Mouse (Mus musculus) lung, embryonic 15.5 days (tissue): ENCODE results near the gene Gm5728. TPM values are rescaled to one million over a fixed set of nuclear protein-coding genes. Genes with fewer than 3 reads are reported as not detected.
"Not testable (repeated sequence)": the region's sequence is repeated elsewhere in the genome, so short reads cannot be mapped to it uniquely, and the experiment has no call there.

Source experiments
- ATAC-seq: fragments of 200-750 bp; cut with Nextera tagmentation; 2 replicates; pipeline ENCODE4 v1.8.0; 2017; ENCODE audit warnings: moderate number of reproducible peaks, borderline replicate concordance; ENCODE audit not compliant: low FRiP score, low TSS enrichment; ENCODE audit errors: extremely low read depth
- H3K27ac ChIP-seq: fragments of 300-500 bp; sonication (generic); 2 replicates; pipeline ENCODE4 v1.5.1; 2015; ENCODE audit warnings: moderate library complexity, mild to moderate bottlenecking, inconsistent platforms
- H3K27me3 ChIP-seq: fragments of 300-500 bp; sonication (generic); 2 replicates; pipeline ENCODE4 v1.6.1; 2015; ENCODE audit warnings: inconsistent platforms
- H3K36me3 ChIP-seq: fragments of 300-500 bp; sonication (generic); 2 replicates; pipeline ENCODE4 v1.6.1; 2015; ENCODE audit warnings: inconsistent platforms
- H3K4me1 ChIP-seq: fragments of 300-500 bp; sonication (generic); 2 replicates; pipeline ENCODE4 v1.6.1; 2015; ENCODE audit warnings: inconsistent platforms
- H3K4me2 ChIP-seq: fragments of 300-500 bp; sonication (generic); 2 replicates; pipeline ENCODE4 v1.6.1; 2015; ENCODE audit warnings: inconsistent platforms, mild to moderate bottlenecking, moderate library complexity
- H3K4me3 ChIP-seq: fragments of 300-500 bp; sonication (generic); 2 replicates; pipeline ENCODE4 v1.5.1; 2015; ENCODE audit warnings: mild to moderate bottlenecking, inconsistent platforms
- H3K9ac ChIP-seq: fragments of 300-500 bp; sonication (generic); 2 replicates; pipeline ENCODE4 v1.6.1; 2015; ENCODE audit warnings: inconsistent platforms
- H3K9me3 ChIP-seq: fragments of 300-500 bp; sonication (generic); 2 replicates; pipeline ENCODE4 v1.6.1; 2016; ENCODE audit warnings: inconsistent platforms
- WGBS: fragments of 180-500 bp; shearing (Covaris S2); methylation state at CpG from one replicate; pipeline ENCODE4 v1.1.7; 2015; 5-methylcytosine and 5-hydroxymethylcytosine counted together
- polyA plus RNA-seq: library from polyadenylated mRNA; unstranded; fragments of >200 nt; fragmentation: Nextera tagmentation; extraction: Ambion mirVana; gene quantifications from 2 replicates; pipeline ENCODE4 v1.2.1, GENCODE M21; 2015

Gene Gm5728
- polyA plus RNA-seq = not detected in 2 replicates

- not testable (repeated sequence) for H3K27ac ChIP-seq
Observed at GRCm38 (mm10) chr7:20375310-20375709, at the start of gene Gm5728. Gm5728 (minus strand) TSS chr7:20375410.

GRCm38 (mm10) chr7:20417642-20418041 is 42.4 kb upstream of the Gm5728 start, which contains the start of gene Vmn1r100:
Vmn1r100 (plus strand) TSS chr7:20417942.
- not testable (repeated sequence) for H3K27me3 ChIP-seq, ATAC-seq, H3K4me1 ChIP-seq, H3K27ac ChIP-seq, H3K9me3 ChIP-seq, H3K4me3 ChIP-seq, H3K4me2 ChIP-seq, H3K9ac ChIP-seq, H3K36me3 ChIP-seq
- WGBS = no CpG with 5 or more reads among the region's 3 CpGs

More at GRCm38 (mm10) chr7:20375310-20375709, at the start of gene Gm5728:
- H3K4me2 ChIP-seq, H3K4me3 ChIP-seq, H3K36me3 ChIP-seq, H3K27me3 ChIP-seq, H3K9me3 ChIP-seq, ATAC-seq, H3K4me1 ChIP-seq, H3K9ac ChIP-seq: not testable (repeated sequence)
- WGBS = no CpG with 5 or more reads among the region's 1 CpGs

DNA sequence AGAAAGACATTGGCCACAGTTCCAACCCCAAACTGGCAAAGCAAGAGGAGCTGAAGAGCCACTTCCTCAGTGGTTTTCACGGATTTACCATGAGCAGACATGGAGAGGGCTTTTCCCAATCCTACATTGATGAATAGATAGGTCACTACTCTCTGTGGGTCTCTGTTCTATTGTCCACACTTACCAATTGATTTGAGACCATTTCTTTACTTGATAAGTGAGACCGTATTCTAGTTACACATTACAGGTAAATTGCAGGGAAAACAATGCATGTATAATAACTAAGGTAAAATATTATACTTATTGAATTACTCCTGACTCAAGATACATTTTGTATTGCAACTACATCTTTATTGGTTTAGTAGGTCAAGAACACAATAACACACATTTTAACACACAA is 41.2 kb downstream of the Gm5728 start, which contains the start of gene Gm4133:
Gene Gm4133 (minus strand): TSS at position 101 of the 400 bp plus-strand sequence.
- WGBS = no CpG with 5 or more reads among the region's 2 CpGs
- not testable (repeated sequence) for ATAC-seq, H3K9me3 ChIP-seq, H3K27me3 ChIP-seq, H3K4me2 ChIP-seq, H3K4me1 ChIP-seq, H3K9ac ChIP-seq, H3K36me3 ChIP-seq, H3K27ac ChIP-seq, H3K4me3 ChIP-seq

Other genes with a start within 250 kb of the Gm5728 start
- gene Vmn1r93, start 236.3 kb downstream of the Gm5728 start, polyA plus RNA-seq = not detected in 2 replicates
- gene Vmn1r94, start 207.0 kb downstream of the Gm5728 start, polyA plus RNA-seq = not detected in 2 replicates
- gene Vmn1r95, start 181.7 kb downstream of the Gm5728 start, polyA plus RNA-seq = not detected in 2 replicates
- not detected in 2 replicates for gene Gm6164, start 169.8 kb downstream of the Gm5728 start, polyA plus RNA-seq
- gene Gm4498, start 141.6 kb downstream of the Gm5728 start, polyA plus RNA-seq = not detected in 2 replicates
- gene Gm5890, start 112.6 kb downstream of the Gm5728 start, polyA plus RNA-seq = not detected in 2 replicates
- not detected in 2 replicates for gene Gm4133, start 41.3 kb downstream of the Gm5728 start, polyA plus RNA-seq
- gene Vmn1r100, start 42.5 kb upstream of the Gm5728 start, polyA plus RNA-seq = not detected in 2 replicates
- gene Vmn1r101, start 67.2 kb upstream of the Gm5728 start, polyA plus RNA-seq = not detected in 2 replicates
- gene Gm10670, start 99.5 kb upstream of the Gm5728 start, polyA plus RNA-seq = not detected in 2 replicates
- not detected in 2 replicates for gene Vmn1r103, start 135.1 kb upstream of the Gm5728 start, polyA plus RNA-seq
- not detected in 2 replicates for gene Vmn1r104, start 158.4 kb upstream of the Gm5728 start, polyA plus RNA-seq
- not detected in 2 replicates for gene Gm5726, start 170.3 kb upstream of the Gm5728 start, polyA plus RNA-seq
- gene Gm4141, start 200.8 kb upstream of the Gm5728 start, polyA plus RNA-seq = not detected in 2 replicates
- not detected in 2 replicates for gene Gm4513, start 223.6 kb upstream of the Gm5728 start, polyA plus RNA-seq